Mouse (Mus musculus) forebrain, embryonic 15.5 days (tissue): ENCODE data around the gene 4933424G06Rik. TPM values are rescaled to one million over a fixed set of nuclear protein-coding genes. Genes with fewer than 3 reads are reported as not detected.

Experiments
- ATAC-seq: fragments of 200-750 bp; cut with Nextera tagmentation; replicated peaks from 2 replicates; pipeline ENCODE4 v1.8.0; 2017; ENCODE audit warnings: mild to moderate bottlenecking, moderate TSS enrichment, moderate library complexity
- H3K27ac ChIP-seq: fragments of 300-500 bp; sonication (generic); replicated peaks from 2 replicates; pipeline ENCODE4 v1.5.1; 2015; ENCODE audit warnings: mild to moderate bottlenecking, inconsistent platforms
- H3K27me3 ChIP-seq: fragments of 300-500 bp; sonication (generic); 2 replicates; pipeline ENCODE4 v1.6.1; 2015; ENCODE audit warnings: inconsistent platforms
- H3K36me3 ChIP-seq: fragments of 300-500 bp; sonication (generic); 2 replicates; pipeline ENCODE4 v1.6.1; 2015; ENCODE audit warnings: mild to moderate bottlenecking, inconsistent platforms
- H3K4me1 ChIP-seq: fragments of 300-500 bp; sonication (generic); 2 replicates; pipeline ENCODE4 v1.6.1; 2015; ENCODE audit warnings: inconsistent platforms
- H3K4me2 ChIP-seq: fragments of 300-500 bp; sonication (generic); replicated peaks from 2 replicates; pipeline ENCODE4 v1.6.1; 2015; ENCODE audit warnings: mild to moderate bottlenecking, inconsistent platforms
- H3K4me3 ChIP-seq: fragments of 300-500 bp; sonication (generic); 2 replicates; pipeline ENCODE4 v1.5.1; 2015; ENCODE audit warnings: mild to moderate bottlenecking, inconsistent platforms
- H3K9ac ChIP-seq: fragments of 300-500 bp; sonication (generic); replicated peaks from 2 replicates; pipeline ENCODE4 v1.6.1; 2015; ENCODE audit warnings: mild to moderate bottlenecking, inconsistent platforms
- H3K9me3 ChIP-seq: fragments of 300-500 bp; sonication (generic); 2 replicates; pipeline ENCODE4 v1.6.1; 2016; ENCODE audit warnings: inconsistent platforms
- WGBS: fragments of 180-500 bp; shearing (Covaris S2); methylation state at CpG from one replicate; pipeline ENCODE4 v1.1.7; 2015; ENCODE audit warnings: mixed read lengths; 5-methylcytosine and 5-hydroxymethylcytosine counted together
- polyA plus RNA-seq: library from polyadenylated mRNA; unstranded; fragments of >200 nt; fragmentation: Nextera tagmentation; extraction: Ambion mirVana; gene quantifications from 2 replicates; pipeline ENCODE4 v1.2.1, GENCODE M21; 2015

4933424G06Rik gene
- polyA plus RNA-seq, 1 experiment from 2014 or later = 0.43 TPM

GRCm38 (mm10) chr1:36784365-36785134, 74.6 kb downstream of the 4933424G06Rik start:
- peak overlapping the region; percentile 52 for H3K4me3 ChIP-seq
- 3% methylated on average over 20 of the region's 20 CpGs for WGBS
- H3K36me3 ChIP-seq = no peaks in the 10 kb centered on the region
- peaks cover 8% of the 10 kb centered on the region; the same call in 1 of the 2 replicates for H3K4me1 ChIP-seq
- H3K27ac ChIP-seq = peak overlapping the region; percentile 84
- peak; percentile 80 for ATAC-seq
- H3K9me3 ChIP-seq = no peaks in the 10 kb centered on the region
- no peaks in the 10 kb centered on the region for H3K27me3 ChIP-seq
- peak overlapping the region; percentile 93 for H3K4me2 ChIP-seq
- H3K9ac ChIP-seq = peak overlapping the region; percentile 76

GRCm38 (mm10) chr1:36785238-36785641, 75.3 kb downstream of the 4933424G06Rik start:
- ATAC-seq = peak; percentile 64
- Histone ChIP-seq H3K4me2 (peak overlapping the region; percentile 93), H3K9me3 (no peaks in the 10 kb centered on the region), H3K9ac (peak overlapping the region; percentile 76), H3K4me1 (peaks cover 8% of the 10 kb centered on the region; the same call in 1 of the 2 replicates), H3K27me3 (no peaks in the 10 kb centered on the region), H3K27ac (peak overlapping the region; percentile 84), H3K36me3 (no peaks in the 10 kb centered on the region), H3K4me3 (peak overlapping the region; percentile 52)
- under 1% methylated on average over 16 of the region's 16 CpGs for WGBS

- Histone ChIP-seq H3K36me3 (peaks cover 4% of the 10 kb centered on the region), H3K9ac (no peak overlapping the region), H3K4me2 (no peak overlapping the region), H3K9me3 (no peaks in the 10 kb centered on the region), H3K4me1 (peaks cover 8% of the 10 kb centered on the region; the same call in 1 of the 2 replicates), H3K27ac (no peak overlapping the region), H3K27me3 (no peaks in the 10 kb centered on the region), H3K4me3 (no peak overlapping the region)
- WGBS = 93% methylated on average over 7 of the region's 7 CpGs
- no peak for ATAC-seq
Measured at GRCm38 (mm10) chr1:36786377-36786776, 76.4 kb downstream of the 4933424G06Rik start.

GRCm38 (mm10) chr1:36789416-36789815, 79.5 kb downstream of the 4933424G06Rik start:
- Histone ChIP-seq H3K9me3 (no peaks in the 10 kb centered on the region), H3K9ac (no peak overlapping the region), H3K27ac (no peak overlapping the region), H3K27me3 (no peaks in the 10 kb centered on the region), H3K4me2 (no peak overlapping the region), H3K4me1 (peaks cover 8% of the 10 kb centered on the region; the same call in 1 of the 2 replicates), H3K36me3 (peaks cover 30% of the 10 kb centered on the region), H3K4me3 (no peak overlapping the region)
- ATAC-seq = no peak
- WGBS = 55% methylated on average over 8 of the region's 8 CpGs

GRCm38 (mm10) chr1:36796711-36797110, 86.8 kb downstream of the 4933424G06Rik start:
- Histone ChIP-seq H3K4me3 (no peak overlapping the region), H3K27ac (no peak overlapping the region), H3K9me3 (no peaks in the 10 kb centered on the region), H3K9ac (no peak overlapping the region), H3K27me3 (no peaks in the 10 kb centered on the region), H3K4me2 (no peak overlapping the region), H3K36me3 (peaks cover 89% of the 10 kb centered on the region), H3K4me1 (no peaks in the 10 kb centered on the region)
- WGBS = 90% methylated on average over 7 of the region's 7 CpGs
- 0 out of 2 replicates have a peak, but pooled peaks have one; percentile 23 for ATAC-seq

GRCm38 (mm10) chr1:36797481-36797880, 87.5 kb downstream of the 4933424G06Rik start:
- WGBS = 80% methylated on average over 10 of the region's 10 CpGs
- peaks cover 91% of the 10 kb centered on the region for H3K36me3 ChIP-seq

DNA sequence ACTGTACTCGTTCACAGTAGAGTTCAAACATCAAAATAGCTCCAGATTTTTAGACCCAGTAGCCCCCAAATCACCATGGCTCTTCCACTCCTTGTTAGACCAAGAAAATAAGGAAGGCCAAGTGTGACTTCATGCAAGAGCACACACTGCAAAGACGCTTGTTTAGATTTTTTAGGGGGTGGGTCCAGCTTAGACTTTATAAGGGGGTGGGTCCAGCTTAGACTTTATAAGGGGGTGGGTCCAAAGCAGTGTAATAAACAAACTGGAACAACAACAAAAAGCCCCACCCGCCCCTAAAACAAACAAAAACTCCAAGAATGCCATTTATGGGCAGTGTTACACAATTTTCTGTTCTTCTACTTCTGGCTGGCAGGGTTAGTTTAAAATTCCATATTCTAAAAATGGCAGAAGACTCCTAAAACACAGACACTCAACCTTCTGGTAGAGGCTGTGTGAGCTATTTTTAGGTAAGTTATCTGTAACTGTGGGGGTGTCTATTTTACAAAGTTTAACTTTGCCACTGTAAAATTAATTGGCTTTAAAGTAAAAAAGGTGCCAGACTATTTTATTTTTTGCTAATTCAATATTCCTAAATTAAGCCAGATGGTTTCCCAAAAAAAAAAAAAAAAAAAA, 90.5 kb downstream of the 4933424G06Rik start:
- Histone ChIP-seq H3K27me3 (no peaks in the 10 kb centered on the region), H3K27ac (no peak overlapping the region), H3K9ac (no peak overlapping the region), H3K4me2 (no peak overlapping the region), H3K4me1 (no peaks in the 10 kb centered on the region), H3K9me3 (no peaks in the 10 kb centered on the region), H3K4me3 (no peak overlapping the region), H3K36me3 (peaks cover 80% of the 10 kb centered on the region)
- WGBS = 87% methylated on average over 3 of the region's 3 CpGs
- no peak for ATAC-seq

More at GRCm38 (mm10) chr1:36797481-36797880, 87.5 kb downstream of the 4933424G06Rik start:
- no peaks in the 10 kb centered on the region for H3K27me3 ChIP-seq
- H3K9ac ChIP-seq = no peak overlapping the region
- H3K4me2 ChIP-seq = no peak overlapping the region
- no peak overlapping the region for H3K4me3 ChIP-seq
- ATAC-seq = no peak
- no peak overlapping the region for H3K27ac ChIP-seq
- no peaks in the 10 kb centered on the region for H3K9me3 ChIP-seq
- no peaks in the 10 kb centered on the region for H3K4me1 ChIP-seq

- Histone ChIP-seq H3K9me3 (no peaks in the 10 kb centered on the region), H3K4me2 (no peak overlapping the region), H3K27me3 (no peaks in the 10 kb centered on the region), H3K4me1 (no peaks in the 10 kb centered on the region), H3K27ac (no peak overlapping the region), H3K36me3 (peaks cover 75% of the 10 kb centered on the region), H3K4me3 (no peak overlapping the region), H3K9ac (no peak overlapping the region)
- 88% methylated on average over 9 of the region's 9 CpGs for WGBS
- ATAC-seq = no peak
Measured at GRCm38 (mm10) chr1:36804259-36804658, 94.3 kb downstream of the 4933424G06Rik start.

DNA sequence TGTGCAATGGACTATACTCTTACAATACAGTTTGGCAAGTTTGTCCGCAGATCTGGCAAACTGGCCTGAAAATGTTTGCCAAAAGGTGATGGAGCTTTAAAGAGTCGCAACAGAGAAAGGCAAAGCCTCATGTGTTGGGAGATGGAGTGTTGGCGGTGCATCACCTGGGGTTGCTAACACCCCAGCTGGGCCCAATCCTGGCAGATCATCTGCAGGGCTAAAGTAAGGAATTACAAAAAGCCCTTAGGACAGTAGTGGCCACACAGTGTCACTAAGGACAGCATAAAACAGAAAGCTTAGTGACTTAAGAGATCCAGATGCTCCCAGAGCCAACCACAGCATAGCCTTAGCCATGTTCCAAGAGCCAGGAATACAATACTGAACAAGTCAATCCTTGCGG, 94.9 kb downstream of the 4933424G06Rik start:
- H3K36me3 ChIP-seq = peaks cover 75% of the 10 kb centered on the region
- no peak overlapping the region for H3K27ac ChIP-seq
- no peaks in the 10 kb centered on the region for H3K4me1 ChIP-seq
- H3K4me3 ChIP-seq = no peak overlapping the region
- H3K27me3 ChIP-seq = no peaks in the 10 kb centered on the region
- H3K9me3 ChIP-seq = no peaks in the 10 kb centered on the region
- WGBS = 93% methylated on average over 4 of the region's 4 CpGs
- no peak overlapping the region for H3K9ac ChIP-seq
- no peak for ATAC-seq
- no peak overlapping the region for H3K4me2 ChIP-seq

- no peak overlapping the region for H3K27ac ChIP-seq
- no peaks in the 10 kb centered on the region for H3K9me3 ChIP-seq
- no peak overlapping the region for H3K9ac ChIP-seq
- peaks cover 79% of the 10 kb centered on the region for H3K36me3 ChIP-seq
- no peak overlapping the region for H3K4me2 ChIP-seq
- no peak overlapping the region for H3K4me3 ChIP-seq
- WGBS = 97% methylated on average over 7 of the region's 7 CpGs
- ATAC-seq = no peak
- no peaks in the 10 kb centered on the region for H3K27me3 ChIP-seq
- H3K4me1 ChIP-seq = no peaks in the 10 kb centered on the region
Measured at GRCm38 (mm10) chr1:36806181-36806905, 96.4 kb downstream of the 4933424G06Rik start.

- Histone ChIP-seq H3K9me3 (no peaks in the 10 kb centered on the region), H3K9ac (no peak overlapping the region), H3K4me1 (no peaks in the 10 kb centered on the region), H3K4me2 (no peak overlapping the region), H3K4me3 (no peak overlapping the region), H3K36me3 (peaks cover 80% of the 10 kb centered on the region), H3K27ac (no peak overlapping the region), H3K27me3 (no peaks in the 10 kb centered on the region)
- no peak for ATAC-seq
- 96% methylated on average over 1 of the region's 1 CpGs for WGBS
Measured at GRCm38 (mm10) chr1:36807086-36807485, 97.1 kb downstream of the 4933424G06Rik start.
